Mouse (Mus musculus) heart, embryonic 14.5 days (tissue): ENCODE measurements at regions not wholly inside any gene's neighbourhood (a gene's known extent, or its start where the extent isn't known, plus 50 kb on each side); places are given as distances from the start of the nearest gene placed in this dataset.

Source experiments
- ATAC-seq: fragments of 200-750 bp; cut with Nextera tagmentation; 2 replicates; pipeline ENCODE4 v1.8.0; 2017; ENCODE audit warnings: low read depth, moderate TSS enrichment; ENCODE audit not compliant: insufficient number of reproducible peaks, insufficient read depth, low FRiP score
- H3K27ac ChIP-seq, 2 experiments: fragments of 200-500 bp in 1 of 2; fragments of 300-500 bp in 1 of 2; sonication (generic) in 1 of 2; replicated peaks in 1 of 2; 2 replicates each; pipeline ENCODE4 v1.5.1; 2012 to 2014; ENCODE audit warnings: low read depth in 2 of 2, low read length in 2 of 2, control low read depth in 1 of 2, mild to moderate bottlenecking in 1 of 2, mixed read lengths in 1 of 2; ENCODE audit not compliant: control insufficient read depth in 1 of 2, insufficient read depth in 1 of 2
- H3K27me3 ChIP-seq: fragments of 300-500 bp; sonication (generic); 2 replicates; pipeline ENCODE4 v1.6.1; 2014; ENCODE audit warnings: mild to moderate bottlenecking, low read length, control low read depth; ENCODE audit not compliant: control insufficient read depth, insufficient read depth
- H3K36me3 ChIP-seq: fragments of 300-500 bp; sonication (generic); 2 replicates; pipeline ENCODE4 v1.6.1; 2014; ENCODE audit warnings: mild to moderate bottlenecking, control low read depth, low read length, mixed read lengths; ENCODE audit not compliant: control insufficient read depth, insufficient read depth
- H3K4me1 ChIP-seq, 2 experiments: fragments of 200-500 bp in 1 of 2; fragments of 300-500 bp in 1 of 2; sonication (generic) in 1 of 2; 2 replicates each; pipeline ENCODE4 v1.6.1; 2012 to 2014; ENCODE audit warnings: low read length in 2 of 2, control low read depth in 1 of 2, mixed read lengths in 1 of 2; ENCODE audit not compliant: control insufficient read depth in 2 of 2, insufficient read depth in 2 of 2
- H3K4me2 ChIP-seq: fragments of 300-500 bp; sonication (generic); 2 replicates; pipeline ENCODE4 v1.6.1; 2014; ENCODE audit warnings: mild to moderate bottlenecking, low read length
- H3K4me3 ChIP-seq, 2 experiments: fragments of 200-500 bp in 1 of 2; fragments of 300-500 bp in 1 of 2; sonication (generic) in 1 of 2; 2 replicates each; pipeline ENCODE4 v1.5.1; 2012 to 2014; ENCODE audit warnings: low read length in 2 of 2, mild to moderate bottlenecking in 2 of 2, control low read depth in 1 of 2, low read depth in 1 of 2, moderate library complexity in 1 of 2; ENCODE audit not compliant: control insufficient read depth in 1 of 2, insufficient read depth in 1 of 2
- H3K9ac ChIP-seq: fragments of 300-500 bp; sonication (generic); 2 replicates; pipeline ENCODE4 v1.6.1; 2014; ENCODE audit warnings: mild to moderate bottlenecking, low read length
- H3K9me3 ChIP-seq: fragments of 300-500 bp; sonication (generic); 2 replicates; pipeline ENCODE4 v1.6.1; 2016; ENCODE audit warnings: low read length, control low read depth; ENCODE audit not compliant: control insufficient read depth
- WGBS: fragments of 180-500 bp; shearing (Covaris S2); extraction: QIAGEN DNeasy Blood & Tissue Kit; methylation state at CpG from one replicate; pipeline ENCODE4 v1.1.7; 2014; 5-methylcytosine and 5-hydroxymethylcytosine counted together

- Histone ChIP-seq H3K4me3 (no peak overlapping the region), H3K4me1 (no peaks in the 10 kb centered on the region), H3K36me3 (no peaks in the 10 kb centered on the region), H3K27me3 (no peaks in the 10 kb centered on the region), H3K27ac (no peak overlapping the region), H3K4me2 (no peak overlapping the region), H3K9me3 (no peaks in the 10 kb centered on the region), H3K9ac (no peak overlapping the region)
- 83% methylated on average over 11 of the region's 11 CpGs for WGBS
- no peak for ATAC-seq
Measured at GRCm38 (mm10) chr1:90527947-90528717, 74.6 kb upstream of the Cops8 start.

GRCm38 (mm10) chr1:90533481-90533880 is 69.3 kb upstream of the Cops8 start:
- 85% methylated on average over 6 of the region's 6 CpGs for WGBS

GRCm38 (mm10) chr1:90536105-90536504 is 66.7 kb upstream of the Cops8 start:
- no peaks in the 10 kb centered on the region for H3K27me3 ChIP-seq
- ATAC-seq: no peak
- no peak overlapping the region for H3K9ac ChIP-seq
- H3K36me3 ChIP-seq: no peaks in the 10 kb centered on the region
- H3K4me3 ChIP-seq: no peak overlapping the region
- H3K9me3 ChIP-seq: peaks cover 3% of the 10 kb centered on the region; the same call in 1 of the 2 replicates
- H3K4me2 ChIP-seq: no peak overlapping the region
- no peaks in the 10 kb centered on the region for H3K4me1 ChIP-seq
- no peak overlapping the region for H3K27ac ChIP-seq

More at GRCm38 (mm10) chr1:90533481-90533880, 69.3 kb upstream of the Cops8 start:
- no peak overlapping the region for H3K27ac ChIP-seq
- no peak overlapping the region for H3K4me3 ChIP-seq
- ATAC-seq: no peak
- H3K36me3 ChIP-seq: no peaks in the 10 kb centered on the region
- H3K27me3 ChIP-seq: no peaks in the 10 kb centered on the region
- H3K9me3 ChIP-seq: peaks cover 2% of the 10 kb centered on the region; the same call in 1 of the 2 replicates
- no peak overlapping the region for H3K9ac ChIP-seq
- no peaks in the 10 kb centered on the region for H3K4me1 ChIP-seq
- H3K4me2 ChIP-seq: no peak overlapping the region

GRCm38 (mm10) chr1:90543801-90544795 is 58.7 kb upstream of the Cops8 start:
- WGBS: 61% methylated on average over 19 of the region's 19 CpGs
- Histone ChIP-seq H3K4me2 (no peak overlapping the region), H3K4me1 (peaks cover 0 to 2% of the 10 kb centered on the region in 2 experiments; a peak in 1 of 4 replicates), H3K36me3 (no peaks in the 10 kb centered on the region), H3K9ac (no peak overlapping the region), H3K27ac (no peak overlapping the region), H3K27me3 (no peaks in the 10 kb centered on the region), H3K4me3 (no peak overlapping the region), H3K9me3 (peaks cover 8% of the 10 kb centered on the region)
- ATAC-seq: no peak

- no peak overlapping the region for H3K4me2 ChIP-seq
- ATAC-seq: no peak
Measured at GRCm38 (mm10) chr1:90544821-90545536, 57.8 kb upstream of the Cops8 start.

GRCm38 (mm10) chr1:90552644-90553043 is 50.1 kb upstream of the Cops8 start:
- Histone ChIP-seq H3K9ac (no peak overlapping the region), H3K27ac (no peak overlapping the region), H3K9me3 (peaks cover 4% of the 10 kb centered on the region; the same call in 1 of the 2 replicates), H3K36me3 (no peaks in the 10 kb centered on the region), H3K4me2 (no peak overlapping the region), H3K4me1 (no peaks in the 10 kb centered on the region; a peak in 1 of 4 replicates), H3K27me3 (no peaks in the 10 kb centered on the region), H3K4me3 (no peak overlapping the region)
- 59% methylated on average over 6 of the region's 6 CpGs for WGBS
- no peak for ATAC-seq

More at GRCm38 (mm10) chr1:90544821-90545536, 57.8 kb upstream of the Cops8 start:
- Histone ChIP-seq H3K4me1 (peaks cover 0 to 2% of the 10 kb centered on the region in 2 experiments; a peak in 1 of 4 replicates), H3K36me3 (no peaks in the 10 kb centered on the region), H3K27ac (no peak overlapping the region), H3K9me3 (peaks cover 8% of the 10 kb centered on the region), H3K27me3 (no peaks in the 10 kb centered on the region), H3K4me3 (no peak overlapping the region), H3K9ac (no peak overlapping the region)
- WGBS: 39% methylated on average over 9 of the region's 9 CpGs
